In the genomic region with DNA sequence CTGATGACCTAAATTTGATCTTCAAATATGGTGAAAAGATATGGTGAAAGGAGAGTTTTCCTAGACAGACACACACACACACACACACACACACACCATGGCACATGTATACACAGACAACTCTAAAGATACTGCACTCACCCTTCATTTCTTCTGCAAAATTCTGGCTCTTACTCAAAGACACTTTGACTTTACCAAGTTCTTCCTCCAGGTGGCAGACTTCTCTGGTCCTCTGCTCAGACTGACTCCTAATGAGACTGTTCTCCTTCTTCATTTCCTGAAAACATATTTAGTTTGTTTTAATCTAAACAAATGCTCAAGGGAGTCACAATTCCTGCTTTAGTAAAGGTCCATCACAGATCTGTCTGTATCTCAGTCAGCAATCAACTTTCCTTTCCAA, we compare ENCODE assay signal across 9 mouse cellular contexts. TPM values are rescaled to one million over a fixed set of nuclear protein-coding genes. Genes with fewer than 3 reads are reported as not detected.
DNase-seq lines count a peak whose midpoint lies in the region; ATAC-seq lines count a peak whose summit lies in the region.
"Had no signal": no experiment of that assay in that cellular context is flagged by ENCODE, and none has a peak within 500 bp of the region (broad histone marks: within the 10 kb centered on the region; RNA-seq: fewer than 3 reads in every experiment).

No protein-coding gene starts in this region.

- H3K27me3 ChIP-seq in neural tube, embryonic 15.5 days (replicated peaks), result no peaks in the 10 kb centered on the region
- H3K27me3 ChIP-seq: megakaryocyte, embryonic 14.5 days had no signal

- H3K9ac ChIP-seq in neural tube, embryonic 15.5 days (replicated peaks), result no peak overlapping the region

- H3K4me1 ChIP-seq in neural tube, embryonic 15.5 days, result peaks cover 4% of the 10 kb centered on the region; the same call in 1 of the 2 replicates
- H3K4me1 ChIP-seq: megakaryocyte, embryonic 14.5 days had no signal

- peak; percentile 27 for DNase-seq in cerebellum, adult 11 months
- DNase-seq in cerebellum, adult 11-12 months, result no peak
- DNase-seq in left cerebral cortex, adult 18-20 months (ENCODE audit: low spot score in 2 of 2), result peak; percentile 38 to 53
- DNase-seq in left cerebral cortex, adult 8-10 months (ENCODE audit: low spot score in 2 of 2), result no peak
- DNase-seq in MEL-GATA-1-ER (ENCODE audit: extremely low read depth, low read depth), result peak; percentile 36
- DNase-seq in embryo, embryonic 11 days, result peak; percentile 59
- DNase-seq in lung, postnatal 14 days, result peak; percentile 58

- H3K4me3 ChIP-seq in neural tube, embryonic 15.5 days (replicated peaks), result no peak overlapping the region
- H3K4me3 ChIP-seq: megakaryocyte, embryonic 14.5 days had no signal

- H3K27ac ChIP-seq in neural tube, embryonic 15.5 days (replicated peaks), result no peak overlapping the region

- H3K36me3 ChIP-seq in neural tube, embryonic 15.5 days, result no peaks in the 10 kb centered on the region

- no peak for ATAC-seq in neural tube, embryonic 15.5 days (ENCODE audit: low FRiP score)

- no peak overlapping the region for H3K4me2 ChIP-seq in neural tube, embryonic 15.5 days

- H3K9me3 ChIP-seq in neural tube, embryonic 15.5 days (replicated peaks), result no peaks in the 10 kb centered on the region
- H3K9me3 ChIP-seq: megakaryocyte, embryonic 14.5 days had no signal

RNA-seq across cellular contexts. Expression of a gene that starts 26.0 kb away (rescaled TPM):
- total RNA-seq in left cerebral cortex, adult 18-20 months (2021), result under 1 TPM; 0.09 to 0.46 TPM
- 1 to 10 TPM in 1 of 4 experiments, under 1 TPM in 3; 0.40 to 1.0 (median 0.46) TPM for total RNA-seq in left cerebral cortex, adult 8-10 months (2022)
- 11.2 and 24.1 TPM in 2 replicates for polyA plus RNA-seq in neural tube, embryonic 15.5 days (2015; fragmentation: Nextera tagmentation; extraction: Ambion mirVana)

Comparison
In these comparisons a context has a peak if more than half of its experiments do, and no peak if none do; other contexts are left out.
1. DNase-seq: peak in cerebellum, adult 11 months (single experiment), left cerebral cortex, adult 18-20 months (2 of 2), MEL-GATA-1-ER (single experiment), embryo, embryonic 11 days (single experiment) and lung, postnatal 14 days (single experiment); none in cerebellum, adult 11-12 months (single experiment) and left cerebral cortex, adult 8-10 months (0 of 2).